Mouse (Mus musculus): ENCODE data around the gene Nfya.

The Nfya gene

GRCm38 (mm10) chr17:48409380-48410298 is at the start of gene Nfya, which contains the start of gene Oard1:
Nfya (minus strand) TSS chr17:48409906.
Oard1 (plus strand) TSS chr17:48410014.
- peak; percentile 99 for DNase-seq (ENCODE audit: low spot score)

- DNase-seq (ENCODE audit: low spot score), result no peak
Measured at GRCm38 (mm10) chr17:48457971-48458653, 48.4 kb upstream of the Nfya start.

- DNase-seq (ENCODE audit: low spot score), result no peak
Measured at GRCm38 (mm10) chr17:48455955-48456354, 46.2 kb upstream of the Nfya start.

GRCm38 (mm10) chr17:48454688-48455087 is 45.0 kb upstream of the Nfya start, which contains the start of gene Unc5cl:
Unc5cl (plus strand) TSS chr17:48454901.
- no peak for DNase-seq (ENCODE audit: low spot score)

- DNase-seq (ENCODE audit: low spot score), result no peak
Measured at GRCm38 (mm10) chr17:48454190-48454589, 44.5 kb upstream of the Nfya start.

GRCm38 (mm10) chr17:48453489-48453888 is 43.8 kb upstream of the Nfya start:
- DNase-seq (ENCODE audit: low spot score), result no peak

- DNase-seq (ENCODE audit: low spot score), result no peak
Measured at GRCm38 (mm10) chr17:48451753-48452444, 42.2 kb upstream of the Nfya start.

GRCm38 (mm10) chr17:48451353-48451675 is 41.6 kb upstream of the Nfya start, which contains the start of gene Tspo2:
Tspo2 (minus strand) TSS chr17:48451522.
- DNase-seq (ENCODE audit: low spot score), result no peak

GRCm38 (mm10) chr17:48450666-48451352 is 41.1 kb upstream of the Nfya start:
- DNase-seq (ENCODE audit: low spot score), result no peak

GRCm38 (mm10) chr17:48447675-48448074 is 38.0 kb upstream of the Nfya start:
- DNase-seq (ENCODE audit: low spot score), result no peak

- no peak for DNase-seq (ENCODE audit: low spot score)
Measured at GRCm38 (mm10) chr17:48443542-48444145, 33.9 kb upstream of the Nfya start.

GRCm38 (mm10) chr17:48442745-48443457 is 33.2 kb upstream of the Nfya start:
- peak; percentile 35 for DNase-seq (ENCODE audit: low spot score)

- DNase-seq (ENCODE audit: low spot score), result peak; percentile 68
Measured at GRCm38 (mm10) chr17:48437421-48437911, 27.8 kb upstream of the Nfya start.

- DNase-seq (ENCODE audit: low spot score), result no peak
Measured at GRCm38 (mm10) chr17:48436487-48436886, 26.8 kb upstream of the Nfya start.

GRCm38 (mm10) chr17:48434479-48434878 is 24.8 kb upstream of the Nfya start:
- DNase-seq (ENCODE audit: low spot score), result no peak

GRCm38 (mm10) chr17:48433689-48434330 is 24.1 kb upstream of the Nfya start:
- DNase-seq (ENCODE audit: low spot score), result no peak

- DNase-seq (ENCODE audit: low spot score), result no peak
Measured at GRCm38 (mm10) chr17:48433006-48433655, 23.4 kb upstream of the Nfya start.

- no peak for DNase-seq (ENCODE audit: low spot score)
Measured at GRCm38 (mm10) chr17:48432158-48432980, 22.7 kb upstream of the Nfya start, which contains the start of gene Apobec2. Apobec2 (minus strand) TSS chr17:48432930.

GRCm38 (mm10) chr17:48431054-48431453 is 21.3 kb upstream of the Nfya start:
- DNase-seq (ENCODE audit: low spot score), result no peak

All from embryo, embryonic 10 days (tissue).